Mouse (Mus musculus) forebrain, embryonic 12.5 days (tissue): ENCODE data around the gene Ddah2. TPM values are rescaled to one million over a fixed set of nuclear protein-coding genes. Genes with fewer than 3 reads are reported as not detected.
A peak's percentile ranks its signal among the peaks of the same experiment; 100 is the strongest.

ENCODE experiments used
- ATAC-seq: fragments of 200-750 bp; cut with Nextera tagmentation; 2 replicates; pipeline ENCODE4 v1.8.0; 2017; ENCODE audit warnings: moderate TSS enrichment; ENCODE audit not compliant: low FRiP score
- H3K27ac ChIP-seq: fragments of 300-500 bp; sonication (generic); 2 replicates; pipeline ENCODE4 v1.5.1; 2016; ENCODE audit warnings: mild to moderate bottlenecking
- H3K27me3 ChIP-seq: fragments of 300-500 bp; sonication (generic); 2 replicates; pipeline ENCODE4 v1.6.1; 2016; ENCODE audit warnings: mild to moderate bottlenecking
- H3K36me3 ChIP-seq: fragments of 300-500 bp; sonication (generic); replicated peaks from 2 replicates; pipeline ENCODE4 v1.6.1; 2016; ENCODE audit warnings: mild to moderate bottlenecking
- H3K4me1 ChIP-seq: fragments of 300-500 bp; sonication (generic); 2 replicates; pipeline ENCODE4 v1.6.1; 2016
- H3K4me2 ChIP-seq: fragments of 300-500 bp; sonication (generic); 2 replicates; pipeline ENCODE4 v1.6.1; 2016; ENCODE audit warnings: mild to moderate bottlenecking, moderate library complexity
- H3K4me3 ChIP-seq: fragments of 300-500 bp; sonication (generic); replicated peaks from 2 replicates; pipeline ENCODE4 v1.5.1; 2016; ENCODE audit warnings: mild to moderate bottlenecking
- H3K9ac ChIP-seq: fragments of 300-500 bp; sonication (generic); 2 replicates; pipeline ENCODE4 v1.6.1; 2016; ENCODE audit warnings: mild to moderate bottlenecking
- H3K9me3 ChIP-seq: fragments of 300-500 bp; sonication (generic); 2 replicates; pipeline ENCODE4 v1.6.1; 2016
- WGBS: fragments of 180-500 bp; shearing (Covaris S2); methylation state at CpG from one replicate; pipeline ENCODE4 v1.1.7; 2016; 5-methylcytosine and 5-hydroxymethylcytosine counted together
- polyA plus RNA-seq: library from polyadenylated mRNA; unstranded; fragments of >200 nt; fragmentation: Nextera tagmentation; extraction: Ambion mirVana; gene quantifications from 2 replicates; pipeline ENCODE4 v1.2.1, GENCODE M21; 2016

The Ddah2 gene
- polyA plus RNA-seq, 1 experiment from 2014 or later: 513 TPM

DNA sequence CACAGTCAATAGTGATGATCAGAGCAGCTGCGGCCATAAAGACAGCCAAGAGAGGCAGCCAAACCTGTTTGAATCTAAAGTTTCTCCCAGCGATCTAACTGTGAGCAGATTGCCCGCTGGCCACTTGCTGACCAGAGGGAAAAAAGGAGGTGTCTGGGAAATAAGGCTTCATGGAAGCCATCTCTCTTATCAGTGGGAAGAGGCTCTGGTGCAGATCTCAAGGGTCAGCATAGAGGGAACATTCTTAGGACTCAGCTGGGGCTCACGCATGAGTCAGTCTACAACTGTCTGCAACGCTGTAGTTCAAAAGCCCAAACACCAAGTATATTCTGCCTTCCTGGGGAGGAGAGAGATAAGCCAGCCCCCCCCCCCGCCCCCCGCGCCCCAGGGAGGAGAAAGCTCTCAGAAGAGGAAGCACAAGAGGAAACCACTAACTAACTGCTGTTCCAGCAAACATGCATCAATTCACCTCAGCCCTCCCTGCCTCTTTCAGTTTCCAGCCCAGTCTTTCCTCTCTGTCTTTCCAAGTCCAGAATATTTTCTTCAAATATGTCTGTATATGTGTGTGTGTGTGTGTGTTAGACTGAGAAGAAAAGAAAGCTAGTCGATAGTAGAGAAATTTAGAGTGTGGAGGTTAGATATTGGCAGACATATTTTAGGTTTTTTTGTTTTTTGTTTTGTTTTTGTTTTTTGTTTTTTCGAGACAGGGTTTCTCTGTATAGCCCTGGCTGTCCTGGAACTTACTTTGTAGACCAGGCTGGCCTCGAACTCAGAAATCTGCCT lies 10.5 kb upstream of the Ddah2 start:
- WGBS: 48% methylated on average over 11 of the region's 11 CpGs
- ATAC-seq: no peak
- Histone ChIP-seq H3K9ac (no peak overlapping the region), H3K27ac (peak overlapping the region; percentile 53; the same call in 1 of the 2 replicates), H3K27me3 (no peaks in the 10 kb centered on the region), H3K4me1 (peaks cover 65% of the 10 kb centered on the region), H3K4me3 (no peak overlapping the region), H3K4me2 (no peak overlapping the region; the same call in 1 of the 2 replicates), H3K9me3 (no peaks in the 10 kb centered on the region), H3K36me3 (peaks cover 10% of the 10 kb centered on the region)

DNA sequence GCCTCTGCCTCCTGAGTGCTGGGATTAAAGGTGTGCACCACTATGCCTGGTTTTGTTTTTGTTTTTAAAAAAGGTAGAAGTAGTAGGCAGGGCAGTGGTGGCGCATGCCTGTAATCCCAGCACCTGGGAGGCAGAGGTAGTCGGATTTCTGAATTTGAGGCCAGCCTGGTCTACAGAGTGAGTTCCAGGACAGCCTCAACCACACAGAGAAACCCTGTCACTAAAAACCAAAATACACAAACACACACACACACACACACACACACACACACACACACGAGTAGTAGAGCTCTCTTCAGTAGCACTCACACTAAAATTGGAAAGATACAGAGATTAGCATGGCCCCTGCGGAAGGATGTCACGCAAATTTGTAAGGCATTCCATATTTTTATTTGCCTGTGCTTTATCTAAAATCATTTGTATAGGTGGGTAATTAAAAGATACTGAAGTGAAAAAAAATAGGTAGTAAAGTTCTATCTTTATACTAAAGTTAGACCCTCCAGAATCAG lies 9.8 kb upstream of the Ddah2 start:
- no peak overlapping the region for H3K4me3 ChIP-seq
- no peak for ATAC-seq
- peaks cover 65% of the 10 kb centered on the region for H3K4me1 ChIP-seq
- no peak overlapping the region for H3K9ac ChIP-seq
- peak overlapping the region; percentile 78 for H3K4me2 ChIP-seq
- H3K27ac ChIP-seq: peak overlapping the region; percentile 96
- WGBS: 81% methylated on average over 5 of the region's 5 CpGs
- H3K27me3 ChIP-seq: no peaks in the 10 kb centered on the region
- no peaks in the 10 kb centered on the region for H3K9me3 ChIP-seq
- H3K36me3 ChIP-seq: peaks cover 16% of the 10 kb centered on the region

GRCm38 (mm10) chr17:35049561-35050016 lies 9.2 kb upstream of the Ddah2 start, which contains the start of gene Clic1:
Gene Clic1 (plus strand): TSS chr17:35049966.
- ATAC-seq: 0 out of 2 replicates have a peak, but pooled peaks have one; percentile 2
- WGBS: 3% methylated on average over 11 of the region's 11 CpGs
- Histone ChIP-seq H3K9ac (peak within 1 kb of the TSS; percentile 85), H3K27ac (peak within 1 kb of the TSS; percentile 96), H3K4me3 (peak within 1 kb of the TSS; percentile 46), H3K9me3 (no peaks in the 10 kb centered on the region), H3K27me3 (no peaks in the 10 kb centered on the region), H3K36me3 (peaks cover 22% of the 10 kb centered on the region), H3K4me2 (peak within 1 kb of the TSS; percentile 78), H3K4me1 (peaks cover 65% of the 10 kb centered on the region)

DNA sequence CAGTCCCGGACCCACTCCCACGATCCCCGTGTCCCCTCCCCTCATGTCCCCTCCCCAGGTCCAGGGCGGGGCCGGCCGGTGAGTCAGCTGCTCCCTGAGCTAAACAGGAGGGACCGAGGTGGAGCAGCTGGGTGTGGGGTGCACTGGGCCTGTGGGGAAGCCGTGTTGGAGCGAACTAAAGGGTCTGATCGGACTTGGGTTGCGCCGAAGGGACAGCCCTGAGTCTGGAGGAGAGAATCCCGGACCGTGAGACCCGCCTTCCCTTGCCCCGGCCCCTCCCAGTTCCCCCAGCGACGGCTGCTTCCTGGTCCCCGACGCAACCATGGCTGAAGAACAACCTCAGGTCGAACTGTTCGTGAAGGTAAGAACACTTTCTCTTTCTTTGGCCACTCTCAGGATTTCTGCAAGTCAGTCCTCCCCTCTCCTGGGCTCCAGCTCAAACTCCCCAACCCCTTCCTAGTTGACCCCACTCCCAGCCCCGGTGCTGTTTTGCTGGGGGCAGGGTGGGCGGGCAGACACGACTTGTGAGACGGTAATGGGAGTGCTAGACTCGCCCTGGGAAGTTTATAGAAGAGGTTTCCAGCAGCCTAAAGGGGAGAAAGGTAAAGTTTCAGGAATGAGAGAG lies 8.6 kb upstream of the Ddah2 start:
- peak overlapping the region; percentile 46 for H3K4me3 ChIP-seq
- peaks cover 62% of the 10 kb centered on the region for H3K4me1 ChIP-seq
- ATAC-seq: no peak
- H3K27me3 ChIP-seq: no peaks in the 10 kb centered on the region
- H3K9ac ChIP-seq: peak overlapping the region; percentile 85
- peaks cover 27% of the 10 kb centered on the region for H3K36me3 ChIP-seq
- H3K9me3 ChIP-seq: no peaks in the 10 kb centered on the region
- peak overlapping the region; percentile 96 for H3K27ac ChIP-seq
- WGBS: under 1% methylated on average over 27 of the region's 27 CpGs
- peak overlapping the region; percentile 78 for H3K4me2 ChIP-seq

DNA sequence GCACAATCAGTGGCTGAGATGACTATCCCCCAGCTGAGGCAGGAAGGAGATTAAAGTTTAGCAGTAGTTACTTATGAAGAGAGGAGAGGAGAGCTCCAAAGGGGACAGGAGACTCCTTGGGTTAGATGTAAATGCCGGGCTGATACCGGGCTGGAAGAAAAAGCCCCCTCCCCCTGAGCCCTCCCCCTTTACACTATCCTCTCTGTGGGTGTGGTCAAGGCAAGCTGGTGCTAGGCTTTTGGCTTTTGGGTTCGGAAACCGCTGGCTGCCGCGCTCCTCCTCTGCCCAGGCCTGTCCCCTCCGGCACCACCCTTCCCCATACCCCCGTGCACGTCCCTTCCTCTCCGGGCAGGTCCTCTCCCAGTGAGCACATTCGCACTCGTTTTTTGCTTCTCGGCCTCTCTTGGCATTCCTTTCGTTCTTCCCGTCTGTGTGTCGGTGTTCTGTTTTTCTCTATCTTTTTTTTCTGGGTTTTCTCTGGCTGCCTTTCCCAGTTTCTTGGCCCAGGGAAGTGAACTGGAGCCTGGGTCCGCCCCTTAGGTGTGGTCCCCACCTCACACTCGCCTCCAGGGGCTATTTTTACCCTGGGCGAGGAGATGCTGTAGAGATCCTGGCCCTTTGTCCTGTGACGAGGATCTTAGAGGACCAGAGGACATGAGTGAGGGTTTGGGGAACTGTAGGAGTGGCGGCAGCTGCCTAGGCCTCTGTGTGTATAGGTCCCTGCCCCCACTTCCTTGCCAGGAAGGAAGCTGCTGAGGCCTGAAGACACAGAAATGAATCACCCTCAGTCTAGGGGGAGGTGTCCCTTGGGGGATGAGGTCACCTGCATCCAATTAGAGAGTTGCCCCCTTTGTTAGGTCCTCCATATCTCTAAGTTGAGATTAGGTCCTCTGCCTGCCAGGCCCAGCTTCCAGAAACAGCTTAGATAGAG lies 7.4 kb upstream of the Ddah2 start:
- ATAC-seq: peak; percentile 56
- H3K9me3 ChIP-seq: no peaks in the 10 kb centered on the region
- peak overlapping the region; percentile 46 for H3K4me3 ChIP-seq
- 2% methylated on average over 20 of the region's 21 CpGs for WGBS
- peak overlapping the region; percentile 96 for H3K27ac ChIP-seq
- peaks cover 39% of the 10 kb centered on the region for H3K36me3 ChIP-seq
- H3K9ac ChIP-seq: peak overlapping the region; percentile 85
- H3K27me3 ChIP-seq: no peaks in the 10 kb centered on the region
- peak overlapping the region; percentile 78 for H3K4me2 ChIP-seq
- H3K4me1 ChIP-seq: peaks cover 57% of the 10 kb centered on the region

- peak overlapping the region; percentile 96 for H3K27ac ChIP-seq
- 77% methylated on average over 12 of the region's 12 CpGs for WGBS
- peak overlapping the region; percentile 78 for H3K4me2 ChIP-seq
- peak overlapping the region; percentile 85 for H3K9ac ChIP-seq
- peaks cover 51% of the 10 kb centered on the region for H3K4me1 ChIP-seq
- no peak for ATAC-seq
- H3K27me3 ChIP-seq: no peaks in the 10 kb centered on the region
- no peaks in the 10 kb centered on the region for H3K9me3 ChIP-seq
- H3K4me3 ChIP-seq: no peak overlapping the region
- H3K36me3 ChIP-seq: peaks cover 44% of the 10 kb centered on the region
Observed at GRCm38 (mm10) chr17:35052271-35052798, 6.5 kb upstream of the Ddah2 start.

- H3K4me2 ChIP-seq: no peak overlapping the region
- ATAC-seq: no peak
- H3K36me3 ChIP-seq: peaks cover 52% of the 10 kb centered on the region
- H3K27ac ChIP-seq: no peak overlapping the region
- peaks cover 43% of the 10 kb centered on the region for H3K4me1 ChIP-seq
- no peaks in the 10 kb centered on the region for H3K9me3 ChIP-seq
- no peaks in the 10 kb centered on the region for H3K27me3 ChIP-seq
- no peak overlapping the region for H3K4me3 ChIP-seq
- 90% methylated on average over 7 of the region's 7 CpGs for WGBS
- no peak overlapping the region for H3K9ac ChIP-seq
Observed at GRCm38 (mm10) chr17:35055691-35056495, 2.9 kb upstream of the Ddah2 start.

GRCm38 (mm10) chr17:35057090-35057489 lies 1.7 kb upstream of the Ddah2 start:
- H3K27me3 ChIP-seq: no peaks in the 10 kb centered on the region
- no peak overlapping the region for H3K27ac ChIP-seq
- no peak overlapping the region for H3K4me3 ChIP-seq
- H3K4me1 ChIP-seq: peaks cover 33% of the 10 kb centered on the region
- no peak for ATAC-seq
- no peak overlapping the region for H3K4me2 ChIP-seq
- 71% methylated on average over 3 of the region's 3 CpGs for WGBS
- H3K9ac ChIP-seq: no peak overlapping the region
- H3K36me3 ChIP-seq: peaks cover 62% of the 10 kb centered on the region
- no peaks in the 10 kb centered on the region for H3K9me3 ChIP-seq

GRCm38 (mm10) chr17:35058316-35058715 lies 519 bp upstream of the Ddah2 start:
- Histone ChIP-seq H3K4me2 (no peak overlapping the region), H3K9ac (no peak overlapping the region), H3K4me3 (peak overlapping the region; percentile 77), H3K27me3 (peaks cover 5% of the 10 kb centered on the region), H3K27ac (peak overlapping the region; percentile 94), H3K4me1 (peaks cover 23% of the 10 kb centered on the region), H3K36me3 (peaks cover 61% of the 10 kb centered on the region), H3K9me3 (no peaks in the 10 kb centered on the region)
- ATAC-seq: no peak; the same call in 1 of the 2 replicates
- WGBS: 68% methylated on average over 9 of the region's 9 CpGs

DNA sequence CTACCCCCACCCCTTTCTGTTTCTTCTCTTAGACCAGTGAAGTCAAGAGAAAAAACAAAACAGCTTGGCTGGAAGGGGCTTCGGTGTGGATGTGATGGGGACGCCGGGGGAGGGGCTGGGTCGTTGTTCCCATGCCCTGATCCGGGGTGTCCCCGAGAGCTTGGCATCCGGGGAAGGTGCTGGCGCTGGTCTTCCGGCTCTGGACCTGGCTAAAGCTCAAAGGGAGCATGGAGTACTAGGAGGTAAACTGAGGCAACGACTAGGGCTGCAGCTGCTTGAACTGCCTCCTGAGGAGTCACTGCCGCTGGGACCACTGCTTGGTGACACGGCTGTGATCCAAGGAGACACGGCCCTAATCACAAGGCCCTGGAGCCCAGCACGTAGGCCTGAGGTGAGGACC lies 1.2 kb downstream of the Ddah2 start:
- H3K4me3 ChIP-seq: peak overlapping the region; percentile 77
- no peak for ATAC-seq

More for the DNA sequence above, 1.2 kb downstream of the Ddah2 start:
- Histone ChIP-seq H3K9me3 (no peaks in the 10 kb centered on the region), H3K4me2 (peak overlapping the region; percentile 91), H3K4me1 (peaks cover 35% of the 10 kb centered on the region), H3K9ac (peak overlapping the region; percentile 82), H3K27me3 (peaks cover 23% of the 10 kb centered on the region), H3K36me3 (peaks cover 51% of the 10 kb centered on the region), H3K27ac (0 out of 2 replicates have a peak overlapping the region, but pooled peaks have one; percentile 94)
- WGBS: 22% methylated on average over 14 of the region's 14 CpGs
